Mouse (Mus musculus) ES-E14 (cell line): Measurements from ENCODE around the gene Slc22a20. TPM values are rescaled to one million over a fixed set of nuclear protein-coding genes. Genes with fewer than 3 reads are reported as not detected.

Source experiments
- DNase-seq: peaks from one replicate; pipeline ENCODE4 v3.0.0-alpha.2; 2013; ENCODE audit warnings: low read depth, low spot score
- H3K27ac ChIP-seq: 2 replicates; pipeline ENCODE4 v1.5.1; 2012; ENCODE audit warnings: low read depth, mild to moderate bottlenecking, low read length, moderate library complexity, mixed read lengths; ENCODE audit not compliant: poor library complexity, insufficient read depth, severe bottlenecking
- H3K36me3 ChIP-seq: 2 replicates; pipeline ENCODE4 v1.6.1; 2012; ENCODE audit warnings: mild to moderate bottlenecking, low read length, moderate library complexity, mixed read lengths; ENCODE audit not compliant: control insufficient read depth, poor library complexity, insufficient read depth, severe bottlenecking
- H3K4me1 ChIP-seq, 2 experiments: fragments of 150-350 bp in 1 of 2; sonication (generic) in 1 of 2; 2 replicates each; pipeline ENCODE4 v1.6.1; 2012; ENCODE audit warnings: low read length in 2 of 2, mild to moderate bottlenecking in 1 of 2, mixed read lengths in 1 of 2; ENCODE audit not compliant: control insufficient read depth in 2 of 2, insufficient read depth in 2 of 2, poor library complexity in 1 of 2
- H3K4me3 ChIP-seq, 2 experiments: fragments of 150-350 bp in 1 of 2; sonication (generic) in 1 of 2; 2 replicates each; pipeline ENCODE4 v1.5.1; 2012; ENCODE audit warnings: low read length in 2 of 2, low read depth in 1 of 2, mild to moderate bottlenecking in 1 of 2, mixed read lengths in 1 of 2; ENCODE audit not compliant: insufficient read depth in 1 of 2, poor library complexity in 1 of 2, severe bottlenecking in 1 of 2
- H3K9ac ChIP-seq: 2 replicates; pipeline ENCODE4 v1.6.1; 2012; ENCODE audit warnings: low read depth, mild to moderate bottlenecking, low read length, mixed read lengths; ENCODE audit not compliant: poor library complexity, insufficient read depth, severe bottlenecking
- H3K9me3 ChIP-seq: fragments of 150-350 bp; sonication (generic); 2 replicates; pipeline ENCODE4 v1.6.1; 2012; ENCODE audit warnings: low read depth, mild to moderate bottlenecking, low read length; ENCODE audit not compliant: control insufficient read depth, insufficient read depth
- CHD2 ChIP-seq: IDR thresholded peaks from 2 replicates; pipeline ENCODE4 v1.6.1; 2014; ENCODE audit warnings: mild to moderate bottlenecking, low read depth, low read length, inconsistent platforms
- HCFC1 ChIP-seq: IDR thresholded peaks from 2 replicates; pipeline ENCODE4 v1.6.1; 2012; ENCODE audit warnings: low read length, inconsistent platforms, borderline replicate concordance; ENCODE audit not compliant: insufficient read depth
- MAFK ChIP-seq: IDR thresholded peaks from 2 replicates; pipeline ENCODE4 v1.6.1; 2014; ENCODE audit warnings: mild to moderate bottlenecking, low read depth, low read length, inconsistent platforms; ENCODE audit not compliant: insufficient read depth
- ZC3H11A ChIP-seq: IDR thresholded peaks from 2 replicates; pipeline ENCODE4 v1.6.1; 2012; ENCODE audit warnings: low read depth, mild to moderate bottlenecking, inconsistent platforms, low read length, borderline replicate concordance
- ZNF384 ChIP-seq: IDR thresholded peaks from 2 replicates; pipeline ENCODE4 v1.6.1; 2012; ENCODE audit warnings: low read depth, low read length, inconsistent platforms
- in situ Hi-C, 2 experiments: fragments of 600-800 bp; cut with MboI; formaldehyde crosslinking; loops; one replicate each; pipeline ENCODE4 v1.15.1; 2025; ENCODE audit warnings: low sequenced_read_pairs in 2 of 2, inconsistent platforms in 1 of 2; ENCODE audit not compliant: unreplicated experiment in 2 of 2
- total RNA-seq: library from RNA; depleted of rRNA; stranded (reverse); fragments of 300-350 nt; gene quantifications from 2 replicates; pipeline ENCODE4 v1.2.3, GENCODE M21; 2012

Slc22a20 gene
- total RNA-seq, 1 experiment = 0.54 TPM

GRCm38 (mm10) chr19:5942581-5942980 lies 43.4 kb downstream of the Slc22a20 start:
- Histone ChIP-seq H3K4me1 (peaks cover 1 to 6% of the 10 kb centered on the region in 2 experiments; a peak in 2 of 4 replicates), H3K4me3 (no peak overlapping the region), H3K27ac (no peak overlapping the region), H3K9me3 (no peaks in the 10 kb centered on the region), H3K9ac (no peak overlapping the region), H3K36me3 (peaks cover 74% of the 10 kb centered on the region)
- DNase-seq = no peak
- in situ Hi-C loops = no loop called here
- TF ChIP-seq ZNF384 (no peak), CHD2 (no peak), MAFK (no peak), HCFC1 (no peak), ZC3H11A (no peak)

DNA sequence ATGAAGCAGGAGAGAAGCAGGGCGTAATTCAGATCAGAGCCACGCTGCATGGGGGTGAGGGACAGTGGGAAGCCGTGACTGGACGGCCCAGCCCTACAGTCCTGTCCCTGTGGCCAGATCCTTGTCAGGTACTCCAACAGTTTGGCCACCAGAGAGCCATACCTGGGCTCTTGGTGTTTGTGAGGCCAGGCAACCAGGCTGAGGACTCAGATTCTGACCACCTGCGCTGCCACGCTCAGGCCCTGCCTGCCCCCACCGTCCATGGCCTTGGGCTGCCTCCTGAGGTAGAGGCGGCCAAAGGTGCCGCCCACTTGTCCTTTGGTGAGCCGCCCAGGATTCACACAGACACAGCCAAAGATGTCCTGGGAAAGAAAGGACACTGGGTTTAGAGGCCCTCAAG lies 45.3 kb downstream of the Slc22a20 start:
- in situ Hi-C loops = no loop called here
- H3K9me3 ChIP-seq = no peaks in the 10 kb centered on the region
- no peak overlapping the region for H3K27ac ChIP-seq
- H3K9ac ChIP-seq = no peak overlapping the region
- TF ChIP-seq ZC3H11A = no peak
- no peak for TF ChIP-seq ZNF384
- no peak for TF ChIP-seq MAFK
- no peak for TF ChIP-seq CHD2
- no peak for TF ChIP-seq HCFC1
- H3K36me3 ChIP-seq = peaks cover 58% of the 10 kb centered on the region
- no peak for DNase-seq
- H3K4me1 ChIP-seq = peaks cover 1 to 6% of the 10 kb centered on the region in 2 experiments; a peak in 2 of 4 replicates
- no peak overlapping the region for H3K4me3 ChIP-seq

DNA sequence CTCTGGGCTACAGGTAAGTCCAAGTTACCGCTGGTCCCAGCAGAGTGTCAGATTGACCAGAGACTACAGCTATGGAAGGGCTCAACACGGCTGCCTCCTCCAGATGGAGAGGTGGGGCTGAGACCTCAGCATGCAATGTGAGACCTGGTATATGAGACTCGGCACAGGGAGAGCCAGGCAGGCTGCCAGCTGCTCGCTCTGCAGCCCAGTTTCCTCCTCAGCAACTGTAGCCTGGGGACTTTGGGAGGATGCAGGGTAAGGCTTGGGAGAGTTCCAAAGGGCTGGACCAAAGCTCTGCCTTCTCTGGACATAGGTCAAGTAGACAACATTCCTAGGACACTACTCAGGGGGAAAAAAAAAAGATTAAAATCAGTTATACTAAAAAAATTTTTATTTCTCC lies 45.8 kb downstream of the Slc22a20 start:
- H3K4me3 ChIP-seq = no peak overlapping the region
- no peaks in the 10 kb centered on the region for H3K9me3 ChIP-seq
- H3K27ac ChIP-seq = no peak overlapping the region
- no peak overlapping the region for H3K9ac ChIP-seq
- H3K36me3 ChIP-seq = peaks cover 53% of the 10 kb centered on the region
- TF ChIP-seq ZNF384 (no peak), MAFK (no peak), HCFC1 (no peak), CHD2 (no peak), ZC3H11A (no peak)
- H3K4me1 ChIP-seq = peaks cover 1 to 3% of the 10 kb centered on the region in 2 experiments; a peak in 2 of 4 replicates
- in situ Hi-C loops = no loop called here
- DNase-seq = no peak

DNA sequence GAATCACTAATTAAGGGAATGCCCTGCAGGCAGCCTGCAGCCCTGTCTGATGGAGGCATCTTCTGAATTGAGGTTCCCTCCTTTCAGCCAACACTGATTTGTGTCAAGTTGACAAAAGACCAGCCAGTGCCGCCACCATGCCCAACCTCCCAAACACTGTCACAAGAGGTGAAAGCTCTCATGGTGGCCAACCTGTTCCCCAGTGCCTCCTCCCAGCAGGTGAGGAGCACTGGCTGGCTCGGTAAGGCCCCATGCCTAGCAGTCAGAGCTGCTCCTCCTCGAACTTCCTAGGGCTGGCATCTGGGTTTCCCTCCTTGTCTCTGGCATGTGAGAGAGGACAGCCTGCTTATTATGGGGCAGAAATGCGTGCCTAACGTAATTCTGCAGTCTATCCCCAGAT lies 46.2 kb downstream of the Slc22a20 start:
- in situ Hi-C loops = no loop called here
- Histone ChIP-seq H3K4me1 (peaks cover 0 to 1% of the 10 kb centered on the region in 2 experiments; a peak in 1 of 4 replicates), H3K9ac (no peak overlapping the region), H3K9me3 (no peaks in the 10 kb centered on the region), H3K27ac (no peak overlapping the region), H3K4me3 (no peak overlapping the region), H3K36me3 (peaks cover 49% of the 10 kb centered on the region)
- no peak for TF ChIP-seq ZC3H11A
- TF ChIP-seq MAFK = no peak
- no peak for TF ChIP-seq HCFC1
- TF ChIP-seq CHD2 = no peak
- no peak for TF ChIP-seq ZNF384
- DNase-seq = no peak

GRCm38 (mm10) chr19:5938516-5938915 lies 47.4 kb downstream of the Slc22a20 start:
- Histone ChIP-seq H3K36me3 (peaks cover 38% of the 10 kb centered on the region), H3K9me3 (no peaks in the 10 kb centered on the region), H3K4me3 (no peak overlapping the region), H3K9ac (no peak overlapping the region), H3K27ac (no peak overlapping the region), H3K4me1 (peaks cover 0 to 1% of the 10 kb centered on the region in 2 experiments; a peak in 1 of 4 replicates)
- TF ChIP-seq CHD2 = no peak
- no peak for TF ChIP-seq HCFC1
- no peak for TF ChIP-seq ZC3H11A
- no peak for TF ChIP-seq ZNF384
- TF ChIP-seq MAFK = no peak
- in situ Hi-C loops = no loop called here
- no peak for DNase-seq
